Mouse (Mus musculus) forebrain, embryonic 14.5 days (tissue): Measurements from ENCODE around the gene Mrpl46. TPM values are rescaled to one million over a fixed set of nuclear protein-coding genes. Genes with fewer than 3 reads are reported as not detected.

ENCODE experiments used
- polyA plus RNA-seq: library from polyadenylated mRNA; unstranded; fragments of >200 nt; fragmentation: Nextera tagmentation; extraction: Ambion mirVana; gene quantifications from 2 replicates; pipeline ENCODE4 v1.2.1, GENCODE M21; 2014

The Mrpl46 gene
- polyA plus RNA-seq, 1 experiment from 2014 or later = 71.4 TPM

Other genes starting within 250 kb of the Mrpl46 start
- gene Ntrk3, start 45.5 kb downstream of the Mrpl46 start, polyA plus RNA-seq = 16.4 and 21.6 TPM in 2 replicates
- 75.4 and 88.2 TPM in 2 replicates for gene Mrps11, start 412 bp downstream of the Mrpl46 start, polyA plus RNA-seq
- gene Det1, start 63.7 kb upstream of the Mrpl46 start, polyA plus RNA-seq = 18.7 and 20.5 TPM in 2 replicates
- 42.2 and 44.0 TPM in 2 replicates for gene Aen, start 112.3 kb upstream of the Mrpl46 start, polyA plus RNA-seq
- gene Isg20, start 129.9 kb upstream of the Mrpl46 start, polyA plus RNA-seq = 0.65 and 1.6 TPM in 2 replicates